ENCODE assay signal across 18 mouse cellular contexts in the genomic region with DNA sequence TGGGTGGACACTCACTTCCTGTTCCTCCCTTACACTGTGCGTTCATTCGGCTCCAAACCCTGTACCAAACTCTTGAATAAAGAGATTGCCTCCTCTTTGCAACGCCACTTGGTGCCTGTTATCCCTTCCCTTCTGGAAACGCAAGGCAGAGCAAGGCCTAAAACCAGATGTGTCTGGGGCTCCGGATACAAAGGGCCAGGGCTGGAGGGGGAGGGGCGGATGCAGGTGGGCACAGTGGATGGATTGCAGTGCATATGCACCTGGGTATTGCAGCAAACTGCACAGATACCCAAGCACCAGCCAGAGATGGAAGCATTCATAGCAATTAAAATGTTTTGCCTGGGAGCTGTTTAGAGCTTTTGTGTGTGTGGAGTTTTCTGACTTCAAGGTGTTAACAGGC.
DNase-seq lines count a peak whose midpoint lies in the region; ATAC-seq and TF ChIP-seq lines count a peak whose summit lies in the region.
"Had no signal": no experiment of that assay in that cellular context is flagged by ENCODE, and none has a peak within 500 bp of the region (broad histone marks: within the 10 kb centered on the region; RNA-seq: fewer than 3 reads in every experiment).

No protein-coding gene starts in this region.

- TF ChIP-seq CTCF in brain, embryonic 14.5 days (IDR thresholded peaks at IDR 0.05; ENCODE audit: borderline replicate concordance, extremely low read depth, insufficient read depth, insufficient read length): no peak

- H3K4me2 ChIP-seq in midbrain, embryonic 15.5 days: no peak overlapping the region
- no peak overlapping the region for H3K4me2 ChIP-seq in midbrain, embryonic 11.5 days
- H3K4me2 ChIP-seq: heart, embryonic 13.5 days had no signal

- H3K9me3 ChIP-seq in heart, embryonic 10.5 days: no peaks in the 10 kb centered on the region
- no peaks in the 10 kb centered on the region for H3K9me3 ChIP-seq in midbrain, embryonic 15.5 days
- no peaks in the 10 kb centered on the region for H3K9me3 ChIP-seq in midbrain, embryonic 11.5 days (ENCODE audit: control insufficient read depth, low read length)
- H3K9me3 ChIP-seq in limb, embryonic 10.5 days (replicated peaks): no peaks in the 10 kb centered on the region
- H3K9me3 ChIP-seq: heart, embryonic 13.5 days had no signal

- 0 out of 2 replicates have a peak overlapping the region, but pooled peaks have one; percentile 1 for H3K27ac ChIP-seq in heart, embryonic 10.5 days
- H3K27ac ChIP-seq in midbrain, embryonic 15.5 days: no peak overlapping the region
- H3K27ac ChIP-seq in midbrain, embryonic 11.5 days (ENCODE audit: low read depth, low read length): no peak overlapping the region
- H3K27ac ChIP-seq in limb, embryonic 10.5 days: peak overlapping the region; percentile 85
- H3K27ac ChIP-seq: heart, embryonic 13.5 days; layer of hippocampus, adult 2 months; stomach, postnatal 0 days had no signal

- 0 out of 2 replicates have a peak, but pooled peaks cover 8% of the 10 kb centered on the region for H3K27me3 ChIP-seq in heart, embryonic 10.5 days (ENCODE audit: insufficient read depth, poor library complexity, severe bottlenecking)
- H3K27me3 ChIP-seq in midbrain, embryonic 15.5 days (replicated peaks): no peaks in the 10 kb centered on the region
- no peaks in the 10 kb centered on the region for H3K27me3 ChIP-seq in midbrain, embryonic 11.5 days (ENCODE audit: control insufficient read depth, insufficient read depth, low read length)
- peaks cover 8% of the 10 kb centered on the region; the same call in 1 of the 2 replicates for H3K27me3 ChIP-seq in limb, embryonic 10.5 days (ENCODE audit: low read depth, poor library complexity, severe bottlenecking)

- 53% methylated on average over 6 of the region's 6 CpGs for WGBS in heart, embryonic 10.5 days
- WGBS in midbrain, embryonic 15.5 days: 43% methylated on average over 6 of the region's 6 CpGs
- WGBS in midbrain, embryonic 11.5 days: 57% methylated on average over 6 of the region's 6 CpGs
- WGBS in limb, embryonic 10.5 days: 28% methylated on average over 6 of the region's 6 CpGs

- peaks cover 46% of the 10 kb centered on the region for H3K4me1 ChIP-seq in heart, embryonic 10.5 days
- H3K4me1 ChIP-seq in midbrain, embryonic 15.5 days: peaks cover 32% of the 10 kb centered on the region
- H3K4me1 ChIP-seq in midbrain, embryonic 11.5 days (ENCODE audit: control insufficient read depth, insufficient read depth, low read length): peaks cover 13% of the 10 kb centered on the region
- peaks cover 80% of the 10 kb centered on the region for H3K4me1 ChIP-seq in limb, embryonic 10.5 days

- DNase-seq in heart, embryonic 10.5 days (ENCODE audit: low spot score): no peak
- DNase-seq in heart, adult 9 months (ENCODE audit: low spot score in 2 of 2): no peak
- DNase-seq in midbrain, embryonic 11.5 days (ENCODE audit: low spot score, missing footprints): no peak
- DNase-seq in brain, embryonic 14.5 days (ENCODE audit: low read depth): peak; percentile 57
- peak; percentile 79 for DNase-seq in limb, embryonic 10.5 days (ENCODE audit: low spot score)
- no peak for DNase-seq in spleen, adult 12 weeks (ENCODE audit: low spot score)
- DNase-seq: adrenal gland, postnatal 36 days; B cell, adult 2 months; cerebellum, adult 18-20 months; cerebellum, postnatal 25 days; kidney, adult 18-20 months; kidney, postnatal 14 days; liver, postnatal 0 days; lung, postnatal 10 days had no signal

- no peak overlapping the region for H3K9ac ChIP-seq in midbrain, embryonic 15.5 days
- no peak overlapping the region for H3K9ac ChIP-seq in midbrain, embryonic 11.5 days (ENCODE audit: low read length)
- H3K9ac ChIP-seq: heart, embryonic 13.5 days; liver, postnatal 0 days had no signal

- no peak for TF ChIP-seq POLR2A in brain, embryonic 14.5 days (IDR thresholded peaks at IDR 0.05; ENCODE audit: borderline replicate concordance, extremely low read depth, insufficient read depth, insufficient read length, poor library complexity, severe bottlenecking)

- ATAC-seq in midbrain, embryonic 15.5 days (replicated peaks): 0 out of 2 replicates have a peak, but pooled peaks have one; percentile 46
- ATAC-seq in midbrain, embryonic 11.5 days (ENCODE audit: low FRiP score): no peak
- ATAC-seq: liver, postnatal 0 days had no signal

- H3K4me3 ChIP-seq in heart, embryonic 10.5 days: no peak overlapping the region
- no peak overlapping the region for H3K4me3 ChIP-seq in midbrain, embryonic 15.5 days
- no peak overlapping the region for H3K4me3 ChIP-seq in midbrain, embryonic 11.5 days (ENCODE audit: low read depth, low read length)
- peak overlapping the region; percentile 13; the same call in 1 of the 2 replicates for H3K4me3 ChIP-seq in limb, embryonic 10.5 days
- H3K4me3 ChIP-seq: heart, embryonic 13.5 days; layer of hippocampus, adult 2 months had no signal

- H3K36me3 ChIP-seq in heart, embryonic 10.5 days: no peaks in the 10 kb centered on the region
- H3K36me3 ChIP-seq in midbrain, embryonic 15.5 days (replicated peaks): no peaks in the 10 kb centered on the region
- no peaks in the 10 kb centered on the region for H3K36me3 ChIP-seq in midbrain, embryonic 11.5 days (ENCODE audit: control insufficient read depth, insufficient read depth, low read length)
- no peaks in the 10 kb centered on the region for H3K36me3 ChIP-seq in limb, embryonic 10.5 days
- H3K36me3 ChIP-seq: heart, embryonic 13.5 days had no signal

Comparison
In these comparisons a context has a peak if more than half of its experiments do, and no peak if none do; other contexts are left out.
1. DNase-seq: peak in brain, embryonic 14.5 days (single experiment) and limb, embryonic 10.5 days (single experiment); none in heart, embryonic 10.5 days (single experiment), heart, adult 9 months (0 of 2), midbrain, embryonic 11.5 days (single experiment) and spleen, adult 12 weeks (single experiment).
2. H3K27ac ChIP-seq: peak in heart, embryonic 10.5 days (single experiment) and limb, embryonic 10.5 days (single experiment); none in midbrain, embryonic 15.5 days (single experiment) and midbrain, embryonic 11.5 days (single experiment).